ENCODE assay signal across 8 mouse cellular contexts in the genomic region with DNA sequence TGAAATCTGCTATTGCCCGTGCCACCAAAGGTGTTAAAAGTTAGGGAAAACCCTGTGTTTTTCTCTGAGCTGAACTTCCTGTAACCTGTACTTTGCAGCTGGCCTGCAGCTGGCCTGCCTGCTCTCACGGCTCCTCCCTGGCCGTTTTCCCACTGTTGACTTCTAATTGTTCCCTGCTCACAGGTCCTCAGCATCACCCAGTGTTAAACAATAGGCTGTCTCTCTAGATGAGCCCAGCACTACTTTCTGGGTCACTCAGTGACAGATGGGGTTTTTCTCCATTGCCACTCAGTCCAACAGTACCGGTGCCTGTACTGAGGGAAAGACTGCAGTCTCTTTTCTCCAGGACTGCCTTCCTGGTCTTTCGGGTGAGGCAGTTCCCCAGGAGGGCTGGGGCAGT. TPM values are rescaled to one million over a fixed set of nuclear protein-coding genes. Genes with fewer than 3 reads are reported as not detected.
DNase-seq lines count a peak whose midpoint lies in the region; ATAC-seq lines count a peak whose summit lies in the region.

No protein-coding gene starts in this region.

- DNase-seq in hindbrain, embryonic 14.5 days (ENCODE audit: low spot score), result no peak
- peak; percentile 69 for DNase-seq in brain, adult 2 months (ENCODE audit: low read depth, low spot score)
- no peak for DNase-seq in ovary, postnatal 36 days (ENCODE audit: low spot score)
- no peak for DNase-seq in spleen, adult 12 weeks (ENCODE audit: low spot score)
- DNase-seq in cerebellum, adult 8-10 months, result no peak

- H3K9me3 ChIP-seq in hindbrain, embryonic 15.5 days, result no peaks in the 10 kb centered on the region
- H3K9me3 ChIP-seq in hindbrain, embryonic 14.5 days (ENCODE audit: control insufficient read depth, low read length), result no peaks in the 10 kb centered on the region
- peaks cover 3% of the 10 kb centered on the region; the same call in 1 of the 2 replicates for H3K9me3 ChIP-seq in heart, embryonic 16.5 days (replicated peaks; ENCODE audit: control insufficient read depth, low read length)
- H3K9me3 ChIP-seq in limb, embryonic 12.5 days, result 0 out of 2 replicates have a peak, but pooled peaks cover 5% of the 10 kb centered on the region

- no peak overlapping the region for H3K27ac ChIP-seq in hindbrain, embryonic 15.5 days (replicated peaks)
- no peak overlapping the region for H3K27ac ChIP-seq in hindbrain, embryonic 14.5 days
- H3K27ac ChIP-seq in heart, embryonic 16.5 days (ENCODE audit: low read length), result peak overlapping the region; percentile 22
- no peak overlapping the region for H3K27ac ChIP-seq in limb, embryonic 12.5 days

- no peaks in the 10 kb centered on the region for H3K36me3 ChIP-seq in hindbrain, embryonic 15.5 days
- H3K36me3 ChIP-seq in hindbrain, embryonic 14.5 days (replicated peaks; ENCODE audit: control insufficient read depth, insufficient read depth), result no peaks in the 10 kb centered on the region
- H3K36me3 ChIP-seq in heart, embryonic 16.5 days (ENCODE audit: control insufficient read depth, insufficient read depth), result peaks cover 4% of the 10 kb centered on the region
- H3K36me3 ChIP-seq in limb, embryonic 12.5 days, result no peaks in the 10 kb centered on the region

- no peak overlapping the region for H3K9ac ChIP-seq in hindbrain, embryonic 15.5 days
- no peak overlapping the region for H3K9ac ChIP-seq in hindbrain, embryonic 14.5 days
- H3K9ac ChIP-seq in heart, embryonic 16.5 days (ENCODE audit: low read length), result no peak overlapping the region
- H3K9ac ChIP-seq in limb, embryonic 12.5 days (replicated peaks), result no peak overlapping the region

- WGBS in hindbrain, embryonic 15.5 days, result 21% methylated on average over 5 of the region's 5 CpGs
- 19% methylated on average over 5 of the region's 5 CpGs for WGBS in hindbrain, embryonic 14.5 days
- 38% methylated on average over 5 of the region's 5 CpGs for WGBS in heart, embryonic 16.5 days
- 29% methylated on average over 5 of the region's 5 CpGs for WGBS in limb, embryonic 12.5 days

- peak; percentile 35; the same call in 1 of the 2 replicates for ATAC-seq in hindbrain, embryonic 15.5 days (ENCODE audit: low FRiP score, low read depth)
- ATAC-seq in hindbrain, embryonic 14.5 days (ENCODE audit: low FRiP score), result no peak
- peak; percentile 45; the same call in 1 of the 2 replicates for ATAC-seq in heart, embryonic 16.5 days (replicated peaks; ENCODE audit: extremely low read depth, insufficient read depth, low FRiP score)
- peak; percentile 31; the same call in 1 of the 2 replicates for ATAC-seq in limb, embryonic 12.5 days (ENCODE audit: insufficient number of reproducible peaks, insufficient read depth, low FRiP score, low TSS enrichment, low read depth)

- H3K4me2 ChIP-seq in hindbrain, embryonic 15.5 days, result no peak overlapping the region
- H3K4me2 ChIP-seq in hindbrain, embryonic 14.5 days (replicated peaks), result no peak overlapping the region
- H3K4me2 ChIP-seq in heart, embryonic 16.5 days (ENCODE audit: low read depth, low read length), result no peak overlapping the region
- H3K4me2 ChIP-seq in limb, embryonic 12.5 days, result no peak overlapping the region

- no peaks in the 10 kb centered on the region for H3K27me3 ChIP-seq in hindbrain, embryonic 15.5 days
- no peaks in the 10 kb centered on the region for H3K27me3 ChIP-seq in hindbrain, embryonic 14.5 days (ENCODE audit: control insufficient read depth, insufficient read depth, low read length)
- H3K27me3 ChIP-seq in heart, embryonic 16.5 days (ENCODE audit: control insufficient read depth, insufficient read depth, low read length), result no peaks in the 10 kb centered on the region
- H3K27me3 ChIP-seq in limb, embryonic 12.5 days, result no peaks in the 10 kb centered on the region

- H3K4me1 ChIP-seq in hindbrain, embryonic 15.5 days (replicated peaks), result no peaks in the 10 kb centered on the region
- H3K4me1 ChIP-seq in hindbrain, embryonic 14.5 days (replicated peaks; ENCODE audit: control insufficient read depth, insufficient read depth, low read length), result no peaks in the 10 kb centered on the region
- H3K4me1 ChIP-seq in heart, embryonic 16.5 days (ENCODE audit: control insufficient read depth, insufficient read depth, low read length), result peaks cover 30% of the 10 kb centered on the region
- peaks cover 9% of the 10 kb centered on the region for H3K4me1 ChIP-seq in limb, embryonic 12.5 days (replicated peaks)

- no peak overlapping the region for H3K4me3 ChIP-seq in hindbrain, embryonic 15.5 days
- H3K4me3 ChIP-seq in hindbrain, embryonic 14.5 days (replicated peaks; ENCODE audit: low read length), result no peak overlapping the region
- no peak overlapping the region for H3K4me3 ChIP-seq in heart, embryonic 16.5 days (ENCODE audit: low read length)
- H3K4me3 ChIP-seq in limb, embryonic 12.5 days (replicated peaks), result no peak overlapping the region

RNA-seq across cellular contexts. Expression of a gene that starts 22.3 kb away (rescaled TPM):
- 13.8 and 15.7 TPM in 2 replicates for polyA plus RNA-seq in hindbrain, embryonic 15.5 days (2015; fragmentation: Nextera tagmentation; extraction: Ambion mirVana)
- polyA plus RNA-seq in hindbrain, embryonic 14.5 days (2014; fragmentation: Nextera tagmentation; extraction: Ambion mirVana), result 11.5 and 15.8 TPM in 2 replicates
- polyA plus RNA-seq in heart, embryonic 16.5 days (2015; fragmentation: Nextera tagmentation; extraction: Ambion mirVana), result 22.3 and 26.5 TPM in 2 replicates
- 3.0 and 4.0 TPM in 2 replicates for polyA plus RNA-seq in limb, embryonic 12.5 days (2016; fragmentation: Nextera tagmentation; extraction: Ambion mirVana)

RNA-seq across cellular contexts. Expression of a gene that starts 51.4 kb away (rescaled TPM):
- polyA plus RNA-seq in hindbrain, embryonic 15.5 days (2015; fragmentation: Nextera tagmentation; extraction: Ambion mirVana), result 13.6 and 13.9 TPM in 2 replicates
- 10.0 and 13.1 TPM in 2 replicates for polyA plus RNA-seq in hindbrain, embryonic 14.5 days (2014; fragmentation: Nextera tagmentation; extraction: Ambion mirVana)
- polyA plus RNA-seq in heart, embryonic 16.5 days (2015; fragmentation: Nextera tagmentation; extraction: Ambion mirVana), result 36.8 and 38.4 TPM in 2 replicates
- 63.4 and 64.8 TPM in 2 replicates for polyA plus RNA-seq in limb, embryonic 12.5 days (2016; fragmentation: Nextera tagmentation; extraction: Ambion mirVana)
